Mouse (Mus musculus) G1E-ER4 (cell line): ENCODE data around the gene Slc41a3. TPM values are rescaled to one million over a fixed set of nuclear protein-coding genes. Genes with fewer than 3 reads are reported as not detected.

Experiments used
- GATA1 ChIP-seq: IDR thresholded peaks from one replicate; pipeline ENCODE4 v1.8.0; 2012; ENCODE audit warnings: low read length, inconsistent platforms
- polyA plus RNA-seq: library from polyadenylated mRNA; stranded (reverse); fragments of >175 nt; gene quantifications from 2 replicates; pipeline ENCODE4 v1.2.3, GENCODE M21; 2012

Slc41a3 gene
- polyA plus RNA-seq, 1 experiment = 55.8 TPM

DNA sequence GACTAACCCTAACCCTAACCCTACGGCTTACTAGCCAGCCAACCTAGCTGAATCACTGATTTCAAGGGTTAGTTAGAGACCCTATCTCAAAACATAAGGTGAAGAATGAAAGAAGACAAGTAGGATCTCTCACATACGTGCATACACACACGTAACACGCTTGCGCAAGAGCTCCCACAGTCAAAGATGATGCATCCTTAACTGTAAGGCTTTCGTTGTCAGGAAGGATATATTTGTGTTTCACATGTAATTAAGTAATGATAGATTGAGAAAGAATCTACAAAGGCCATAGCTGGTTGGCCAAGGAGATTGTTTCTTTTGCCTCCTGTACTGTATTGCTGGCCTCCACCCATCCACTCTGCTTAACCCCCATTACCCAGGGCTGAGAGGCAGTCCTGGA, 83.5 kb downstream of the Slc41a3 start:
- TF ChIP-seq GATA1 = no peak

- TF ChIP-seq GATA1 = no peak
Observed at GRCm38 (mm10) chr6:90688742-90689141, 84.2 kb downstream of the Slc41a3 start.

GRCm38 (mm10) chr6:90689500-90689899, 85.0 kb downstream of the Slc41a3 start:
- no peak for TF ChIP-seq GATA1

GRCm38 (mm10) chr6:90691935-90692334, 87.4 kb downstream of the Slc41a3 start:
- no peak for TF ChIP-seq GATA1

DNA sequence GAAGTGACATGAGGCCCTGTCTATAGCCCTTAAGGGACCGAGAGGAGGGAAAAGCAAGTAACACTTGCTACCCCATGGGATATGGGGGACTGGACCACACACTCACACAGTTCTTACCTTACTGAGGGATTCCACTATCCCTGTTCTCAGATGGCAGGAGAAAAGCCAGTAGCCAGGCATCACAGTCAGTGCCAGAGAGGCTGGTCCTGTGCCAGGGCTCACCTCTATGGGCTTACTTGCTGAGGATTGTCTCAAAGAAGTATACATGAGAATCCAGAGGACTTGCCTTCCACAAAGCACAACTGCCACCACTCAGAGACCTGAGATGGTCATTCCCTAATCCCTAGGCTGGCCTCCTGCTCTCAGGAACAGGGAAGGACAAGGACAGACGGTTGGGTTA, 87.9 kb downstream of the Slc41a3 start:
- no peak for TF ChIP-seq GATA1

GRCm38 (mm10) chr6:90695754-90696153, 91.2 kb downstream of the Slc41a3 start:
- no peak for TF ChIP-seq GATA1

Other genes with a start within 250 kb of the Slc41a3 start
- 32.7 and 32.8 TPM in 2 replicates for gene Zxdc, start 235.2 kb upstream of the Slc41a3 start, polyA plus RNA-seq
- gene Cfap100, start 175.9 kb upstream of the Slc41a3 start, polyA plus RNA-seq = not detected in 2 replicates
- gene Klf15, start 142.1 kb upstream of the Slc41a3 start, polyA plus RNA-seq = 0.03 TPM in 1 of 2 replicates, not detected in the other
- not detected in 2 replicates for gene Aldh1l1, start 118.3 kb upstream of the Slc41a3 start, polyA plus RNA-seq